Mouse (Mus musculus) embryo, embryonic 10.5 days (tissue): ENCODE results near the gene Tnr.
A peak's percentile ranks its signal among the peaks of the same experiment; 100 is the strongest.

ENCODE experiments used
- DNase-seq: peaks from one replicate; pipeline ENCODE4 v3.0.0-alpha.2; 2015; ENCODE audit warnings: low spot score

The Tnr gene

GRCm38 (mm10) chr1:159523578-159523977 is at the start of gene Tnr:
Gene Tnr, plus strand, starts transcription at chr1:159523769.
- DNase-seq: peak; percentile 75

- DNase-seq: no peak
Observed at GRCm38 (mm10) chr1:159489853-159490435, 33.6 kb upstream of the Tnr start.

- no peak for DNase-seq
Observed at GRCm38 (mm10) chr1:159492536-159492935, 31.0 kb upstream of the Tnr start.

- no peak for DNase-seq
Observed at GRCm38 (mm10) chr1:159493720-159494499, 29.7 kb upstream of the Tnr start.

GRCm38 (mm10) chr1:159498236-159498635 is 25.3 kb upstream of the Tnr start:
- no peak for DNase-seq

GRCm38 (mm10) chr1:159499806-159500460 is 23.6 kb upstream of the Tnr start:
- DNase-seq: no peak

GRCm38 (mm10) chr1:159501911-159502310 is 21.7 kb upstream of the Tnr start:
- DNase-seq: no peak

GRCm38 (mm10) chr1:159510667-159511066 is 12.9 kb upstream of the Tnr start:
- DNase-seq: no peak

- DNase-seq: no peak
Observed at GRCm38 (mm10) chr1:159517647-159518046, 5.9 kb upstream of the Tnr start.

- no peak for DNase-seq
Observed at GRCm38 (mm10) chr1:159519206-159519605, 4.4 kb upstream of the Tnr start.

- no peak for DNase-seq
Observed at GRCm38 (mm10) chr1:159523069-159523468, 500 bp upstream of the Tnr start.

GRCm38 (mm10) chr1:159524051-159524549 is 531 bp downstream of the Tnr start:
- DNase-seq: peak; percentile 95

GRCm38 (mm10) chr1:159532841-159533569 is 9.4 kb downstream of the Tnr start:
- DNase-seq: no peak

GRCm38 (mm10) chr1:159535582-159535981 is 12.0 kb downstream of the Tnr start:
- DNase-seq: peak; percentile 37

- DNase-seq: no peak
Observed at GRCm38 (mm10) chr1:159537541-159537940, 14.0 kb downstream of the Tnr start.

GRCm38 (mm10) chr1:159538076-159538475 is 14.5 kb downstream of the Tnr start:
- no peak for DNase-seq

GRCm38 (mm10) chr1:159545470-159546145 is 22.0 kb downstream of the Tnr start:
- no peak for DNase-seq

GRCm38 (mm10) chr1:159551036-159551435 is 27.5 kb downstream of the Tnr start:
- DNase-seq: no peak

GRCm38 (mm10) chr1:159551591-159552442 is 28.2 kb downstream of the Tnr start:
- DNase-seq: peak; percentile 43

- no peak for DNase-seq
Observed at GRCm38 (mm10) chr1:159561616-159562015, 38.0 kb downstream of the Tnr start.

- DNase-seq: no peak
Observed at GRCm38 (mm10) chr1:159565129-159565528, 41.6 kb downstream of the Tnr start.
